Mouse (Mus musculus) kidney, adult 2 months (tissue): ENCODE measurements at regions not wholly inside any gene's neighbourhood (a gene's known extent, or its start where the extent isn't known, plus 50 kb on each side); places are given as distances from the start of the nearest gene placed in this dataset.

Source experiments
- DNase-seq: peaks from one replicate; pipeline ENCODE4 v3.0.0; 2021
- H3K27ac ChIP-seq: fragments of 200-500 bp; 2 replicates; pipeline ENCODE4 v1.5.1; 2012; ENCODE audit warnings: low read depth, low read length, control low read depth, inconsistent platforms; ENCODE audit not compliant: insufficient read depth
- H3K27me3 ChIP-seq: fragments of 200-500 bp; replicated peaks from 2 replicates; pipeline ENCODE4 v1.6.1; 2012; ENCODE audit warnings: mild to moderate bottlenecking, moderate library complexity, low read length, inconsistent platforms; ENCODE audit not compliant: control insufficient read depth, insufficient read depth
- H3K36me3 ChIP-seq: fragments of 200-500 bp; 2 replicates; pipeline ENCODE4 v1.6.1; 2012; ENCODE audit warnings: mild to moderate bottlenecking, moderate library complexity, low read length, inconsistent platforms; ENCODE audit not compliant: control insufficient read depth, insufficient read depth
- H3K4me1 ChIP-seq: fragments of 200-500 bp; 2 replicates; pipeline ENCODE4 v1.6.1; 2011; ENCODE audit warnings: low read length; ENCODE audit not compliant: control insufficient read depth, insufficient read depth
- H3K4me3 ChIP-seq: fragments of 200-500 bp; 2 replicates; pipeline ENCODE4 v1.5.1; 2011; ENCODE audit warnings: mild to moderate bottlenecking, low read depth, low read length, control low read depth; ENCODE audit not compliant: insufficient read depth
- CTCF ChIP-seq: fragments of 200-500 bp; conservative IDR thresholded peaks from 2 replicates; pipeline ENCODE4 v1.5.1; 2011; ENCODE audit warnings: low read depth, mild to moderate bottlenecking, control low read depth, low read length, moderate library complexity, mixed read lengths; ENCODE audit not compliant: insufficient read depth, insufficient read length
- POLR2A ChIP-seq: fragments of 200-500 bp; IDR thresholded peaks from one replicate; pipeline ENCODE4 v1.6.1; 2011; ENCODE audit warnings: low read depth, low read length, control low read depth
- WGBS: fragments of 180-500 bp; shearing (Covaris S2); methylation state at CpG from one replicate; pipeline ENCODE4 v1.1.7; 2018; 5-methylcytosine and 5-hydroxymethylcytosine counted together

- Histone ChIP-seq H3K4me1 (no peaks in the 10 kb centered on the region), H3K36me3 (no peaks in the 10 kb centered on the region), H3K27ac (no peak overlapping the region), H3K27me3 (no peaks in the 10 kb centered on the region), H3K4me3 (no peak overlapping the region)
- 53% methylated on average over 2 of the region's 2 CpGs for WGBS
- TF ChIP-seq POLR2A (no peak), CTCF (no peak)
- DNase-seq: no peak
Measured at GRCm38 (mm10) chr8:74555434-74555833, 317.5 kb upstream of the Isx start.

GRCm38 (mm10) chr8:74557539-74558464 is 315.2 kb upstream of the Isx start:
- no peak overlapping the region for H3K4me3 ChIP-seq
- TF ChIP-seq POLR2A (no peak), CTCF (no peak)
- no peak overlapping the region for H3K27ac ChIP-seq
- peak; percentile 30 for DNase-seq
- no peaks in the 10 kb centered on the region for H3K27me3 ChIP-seq
- H3K36me3 ChIP-seq: no peaks in the 10 kb centered on the region
- no peaks in the 10 kb centered on the region for H3K4me1 ChIP-seq
- 8% methylated on average over 5 of the region's 5 CpGs for WGBS

GRCm38 (mm10) chr8:74561040-74561439 is 311.9 kb upstream of the Isx start:
- no peak overlapping the region for H3K4me3 ChIP-seq
- no peak for DNase-seq
- no peaks in the 10 kb centered on the region for H3K27me3 ChIP-seq
- TF ChIP-seq CTCF (no peak), POLR2A (no peak)
- no peaks in the 10 kb centered on the region for H3K36me3 ChIP-seq
- H3K27ac ChIP-seq: no peak overlapping the region
- no peaks in the 10 kb centered on the region for H3K4me1 ChIP-seq
- WGBS: 77% methylated on average over 1 of the region's 1 CpGs
